Mouse (Mus musculus): ENCODE data around the gene Cped1. TPM values are rescaled to one million over a fixed set of nuclear protein-coding genes. Genes with fewer than 3 reads are reported as not detected.

Cped1 gene
- total RNA-seq, 2 experiments from 2014 or later, result 0.68 TPM; not detected in 1

DNA sequence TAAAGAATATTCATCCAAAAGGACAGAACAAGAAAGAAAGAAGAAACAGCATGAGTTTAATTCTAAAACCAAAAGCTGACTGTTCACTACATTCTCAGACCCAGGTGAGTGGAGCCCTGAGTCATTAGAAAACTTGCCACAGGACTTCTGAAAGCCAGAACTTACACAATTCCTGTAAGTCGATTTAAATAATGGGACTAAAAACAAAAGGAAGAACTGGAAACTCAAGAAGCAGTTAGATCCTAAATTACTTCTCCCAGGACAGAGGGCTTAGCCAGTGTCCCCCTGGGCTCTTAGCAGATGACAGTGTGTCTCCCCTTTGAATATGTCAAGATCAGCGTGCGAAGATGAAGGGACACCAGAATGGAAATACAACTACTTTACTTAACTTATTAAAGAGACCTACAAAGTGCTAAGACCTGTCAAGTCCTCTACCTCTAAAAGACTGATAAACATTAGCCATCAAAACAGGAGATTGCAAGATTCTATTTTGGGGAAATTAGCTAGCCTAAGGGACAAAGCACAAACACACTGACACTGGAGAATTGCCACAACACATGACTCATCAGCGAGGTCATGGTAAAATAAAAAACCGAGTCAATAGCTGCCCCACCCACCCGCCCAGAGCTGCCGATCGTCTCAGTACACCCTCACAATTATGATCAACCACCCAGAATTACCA lies 284.3 kb downstream of the Cped1 start:
- no peak for ATAC-seq (replicated peaks; ENCODE audit: low FRiP score, poor library complexity, severe bottlenecking)

DNA sequence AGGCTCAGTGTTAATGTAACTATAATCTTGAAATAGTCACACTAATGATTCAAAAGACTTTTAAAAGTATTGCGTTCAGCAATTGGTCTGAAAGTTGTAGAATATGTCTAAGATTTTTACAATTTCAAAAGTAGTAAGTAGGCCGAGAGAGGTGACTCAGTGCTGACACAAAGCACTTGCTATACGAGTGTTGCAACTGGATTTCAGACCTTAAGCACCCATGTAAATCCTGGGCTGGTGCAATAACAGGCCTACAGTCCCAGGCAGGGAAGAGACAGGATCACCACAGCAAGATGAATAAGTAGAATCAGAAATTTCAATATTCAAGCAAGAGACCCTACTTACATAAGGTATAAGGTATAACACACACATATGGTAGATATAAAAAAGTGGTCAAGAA lies 292.2 kb downstream of the Cped1 start:
- no peak for ATAC-seq (replicated peaks; ENCODE audit: low FRiP score, poor library complexity, severe bottlenecking)

DNA sequence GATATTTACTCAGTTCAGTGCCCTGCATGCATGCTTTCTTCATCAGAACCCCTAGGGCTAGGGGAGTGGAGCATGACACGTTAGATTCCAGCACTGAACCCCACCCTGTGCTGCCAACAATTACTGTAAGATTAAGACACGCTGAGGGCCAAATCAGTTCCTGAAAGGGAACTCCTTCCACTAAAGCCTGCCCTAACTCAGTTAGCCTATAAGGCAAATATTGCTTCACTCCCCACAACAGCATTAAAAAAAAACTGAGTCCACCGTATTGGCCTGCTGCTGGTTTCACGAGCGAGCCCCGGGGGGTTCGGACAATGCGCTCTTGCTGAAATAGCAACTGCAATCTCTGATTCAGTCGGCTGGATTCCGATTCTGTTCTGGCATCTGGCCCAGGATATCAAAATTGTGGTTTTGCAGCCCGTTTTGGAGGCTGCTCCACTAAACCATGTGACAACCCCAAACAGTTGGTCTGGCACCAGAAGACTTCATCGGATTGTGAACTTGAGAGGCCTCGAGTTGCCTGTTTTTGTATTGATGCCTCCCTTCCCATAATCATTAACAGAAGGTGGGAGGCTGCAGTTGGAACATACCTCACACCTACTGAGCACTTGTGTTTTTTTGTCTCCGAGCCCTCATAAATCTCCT lies 294.6 kb downstream of the Cped1 start:
- no peak for ATAC-seq (replicated peaks; ENCODE audit: low FRiP score, poor library complexity, severe bottlenecking)

DNA sequence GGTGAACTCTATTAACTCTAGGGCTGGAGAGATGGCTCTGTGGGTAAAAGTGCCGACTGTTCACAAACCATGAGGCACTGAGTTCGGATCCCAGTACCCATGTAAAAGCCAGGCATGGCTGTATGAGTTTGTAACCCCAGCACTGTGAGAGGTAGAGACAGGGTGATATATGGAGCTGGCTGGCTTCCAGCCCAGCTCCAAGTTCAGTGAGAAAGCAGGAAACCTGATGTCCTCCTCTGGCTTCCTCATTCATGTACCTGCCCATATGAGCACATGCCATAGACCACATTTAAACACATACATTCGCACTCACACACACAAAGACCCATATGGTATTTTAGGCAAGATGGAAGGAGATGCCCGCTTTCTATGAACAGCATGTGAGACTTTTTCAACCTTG lies 296.7 kb downstream of the Cped1 start:
- no peak for ATAC-seq (replicated peaks; ENCODE audit: low FRiP score, poor library complexity, severe bottlenecking)

DNA sequence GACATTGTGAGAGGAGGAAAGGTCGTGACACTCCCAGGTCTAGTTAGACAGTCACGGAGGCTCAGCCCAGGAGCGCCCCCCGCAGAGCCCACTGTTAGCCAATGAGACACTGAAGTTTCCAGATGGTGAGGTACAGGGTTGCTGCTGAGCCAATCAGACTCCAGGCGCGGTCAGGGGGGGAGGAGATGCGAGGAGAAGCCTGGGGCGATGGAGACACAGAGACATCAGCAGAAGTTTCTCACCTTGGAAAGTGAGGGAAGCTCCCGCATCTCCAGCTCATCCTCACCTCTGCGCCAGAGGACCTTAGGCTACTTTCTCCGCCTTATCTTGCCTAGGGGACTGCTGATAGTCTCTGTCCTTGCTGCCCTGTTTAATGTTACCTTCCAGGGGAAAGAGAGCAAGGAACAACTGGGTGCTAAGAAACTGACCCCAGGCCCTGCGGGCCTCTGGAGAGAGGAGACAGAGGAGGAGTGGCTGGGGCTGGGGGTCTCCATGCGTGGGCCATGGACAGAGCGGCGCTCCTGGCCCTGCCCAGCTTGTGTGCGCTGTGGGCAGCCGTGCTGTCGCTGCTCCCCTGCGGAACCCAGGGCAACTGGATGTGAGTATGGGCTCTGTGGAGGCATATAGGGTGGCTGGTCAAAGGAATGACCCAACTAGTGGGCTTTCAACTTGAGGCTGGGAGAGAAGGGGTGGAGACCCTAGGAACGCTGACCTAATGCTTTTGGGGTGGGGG lies 302.5 kb downstream of the Cped1 start, which contains the start of gene Wnt16:
Gene Wnt16 (plus strand): TSS at position 224 of the 733 bp plus-strand sequence.
- no peak for ATAC-seq (replicated peaks; ENCODE audit: low FRiP score, poor library complexity, severe bottlenecking)

DNA sequence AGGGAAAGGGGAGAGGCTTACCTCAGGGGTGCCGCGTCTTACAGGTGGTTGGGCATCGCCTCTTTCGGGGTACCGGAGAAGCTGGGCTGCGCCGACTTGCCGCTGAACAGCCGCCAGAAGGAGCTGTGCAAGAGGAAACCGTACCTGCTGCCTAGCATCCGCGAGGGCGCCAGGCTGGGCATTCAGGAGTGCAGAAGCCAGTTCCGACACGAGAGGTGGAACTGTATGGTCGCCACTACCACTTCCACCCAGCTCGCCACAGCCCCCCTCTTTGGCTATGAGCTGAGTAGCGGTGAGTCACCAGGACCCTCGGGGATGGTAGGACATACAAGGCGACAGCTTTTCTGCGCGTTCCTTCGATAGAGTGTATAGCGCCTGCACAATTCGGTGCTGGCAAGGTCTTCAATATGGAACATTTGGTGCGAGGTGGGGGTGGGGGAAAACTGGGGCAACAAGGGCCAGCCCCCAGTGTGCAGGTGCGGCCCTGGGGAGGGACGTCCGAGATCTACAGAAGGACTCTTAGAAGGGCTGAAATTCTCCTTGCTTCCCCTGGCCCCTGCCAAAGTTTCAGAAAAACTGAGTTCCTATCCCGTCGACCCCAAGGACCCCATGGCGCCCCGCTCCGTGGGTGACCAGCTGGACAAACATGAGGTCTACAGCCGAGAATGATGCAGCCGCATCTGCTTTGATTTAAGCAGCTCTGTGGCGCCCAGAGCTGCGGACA lies 303.2 kb downstream of the Cped1 start:
- no peak for ATAC-seq (replicated peaks; ENCODE audit: low FRiP score, poor library complexity, severe bottlenecking)

DNA sequence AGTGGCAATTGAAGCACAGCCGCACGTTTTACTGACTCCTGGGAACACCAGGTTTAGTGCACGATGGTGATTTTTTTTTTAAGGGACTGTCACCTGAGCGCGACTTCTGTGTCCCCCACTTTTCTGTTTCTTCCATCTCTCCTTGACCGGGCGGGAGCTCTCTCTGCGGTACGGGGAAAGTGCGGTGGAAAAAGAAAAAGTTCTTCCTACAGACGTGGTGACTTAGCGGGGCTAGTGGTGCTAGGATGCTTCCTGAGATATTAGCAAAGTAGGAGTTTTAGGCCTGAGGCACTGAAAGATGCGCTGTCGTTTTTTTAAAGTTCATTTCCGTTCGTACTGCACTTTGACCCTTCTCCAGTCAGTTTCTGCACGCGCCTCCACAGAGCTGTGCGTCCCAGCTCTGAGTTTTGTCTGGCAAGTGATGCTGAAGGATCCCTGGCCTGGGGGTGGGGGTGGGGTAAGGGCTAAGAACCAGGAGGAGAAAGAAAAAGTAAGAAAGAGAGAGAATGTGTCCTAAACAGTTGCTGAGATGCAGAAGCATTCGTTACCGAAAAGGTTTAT lies 303.8 kb downstream of the Cped1 start:
- ATAC-seq (replicated peaks; ENCODE audit: low FRiP score, poor library complexity, severe bottlenecking), result no peak

DNA sequence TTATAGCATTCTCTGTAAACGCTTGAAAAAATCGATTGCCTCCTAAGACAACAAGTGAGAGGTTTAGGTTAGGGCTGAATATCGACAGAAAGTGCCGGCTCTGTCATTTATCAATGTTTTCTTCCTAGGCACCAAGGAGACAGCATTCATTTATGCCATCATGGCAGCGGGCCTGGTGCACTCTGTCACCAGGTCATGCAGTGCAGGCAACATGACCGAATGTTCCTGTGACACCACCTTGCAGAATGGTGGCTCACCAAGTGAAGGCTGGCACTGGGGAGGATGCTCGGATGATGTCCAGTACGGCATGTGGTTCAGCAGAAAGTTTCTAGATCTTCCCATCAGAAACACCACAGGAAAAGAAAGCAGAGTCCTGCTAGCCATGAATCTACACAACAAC lies 305.1 kb downstream of the Cped1 start:
- no peak for ATAC-seq (replicated peaks; ENCODE audit: low FRiP score, poor library complexity, severe bottlenecking)

DNA sequence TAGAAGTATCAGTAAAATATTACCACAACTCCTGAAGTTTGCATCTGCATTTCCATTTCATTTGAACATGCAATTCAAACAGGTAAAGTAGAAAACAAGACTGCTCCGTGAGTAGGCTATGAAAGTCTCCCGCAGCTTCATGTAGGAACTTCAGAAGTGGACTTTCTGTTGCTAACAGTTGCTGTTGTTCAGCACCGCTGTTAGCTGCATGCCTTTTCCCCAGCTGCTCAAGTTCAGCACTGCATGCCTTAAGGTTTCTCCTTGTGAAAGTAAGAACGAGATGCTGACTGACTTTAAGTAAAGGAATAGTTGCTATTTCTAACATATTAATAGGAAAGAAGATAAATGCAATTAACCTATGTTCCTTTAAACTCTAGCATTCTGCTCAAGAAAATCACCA lies 306.3 kb downstream of the Cped1 start:
- no peak for ATAC-seq (replicated peaks; ENCODE audit: low FRiP score, poor library complexity, severe bottlenecking)

DNA sequence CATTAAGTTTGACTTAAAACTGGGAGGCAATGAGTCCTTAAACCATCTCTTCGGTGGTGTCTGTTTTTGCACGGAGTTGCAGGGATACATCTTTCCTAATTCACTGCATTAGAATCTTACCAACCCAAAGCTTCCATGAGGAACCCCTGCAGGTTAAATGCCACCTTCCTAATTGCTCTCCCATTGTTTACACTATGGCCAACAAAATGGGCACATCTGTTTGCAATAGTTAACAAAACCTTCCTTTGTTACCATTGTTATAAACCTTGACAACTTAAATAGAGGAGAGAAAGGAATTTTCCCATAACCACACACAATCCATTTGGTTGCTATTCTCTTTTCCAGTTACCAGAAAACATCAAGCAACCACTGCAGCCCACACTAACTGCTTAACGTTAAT lies 308.2 kb downstream of the Cped1 start:
- no peak for ATAC-seq (replicated peaks; ENCODE audit: low FRiP score, poor library complexity, severe bottlenecking)

DNA sequence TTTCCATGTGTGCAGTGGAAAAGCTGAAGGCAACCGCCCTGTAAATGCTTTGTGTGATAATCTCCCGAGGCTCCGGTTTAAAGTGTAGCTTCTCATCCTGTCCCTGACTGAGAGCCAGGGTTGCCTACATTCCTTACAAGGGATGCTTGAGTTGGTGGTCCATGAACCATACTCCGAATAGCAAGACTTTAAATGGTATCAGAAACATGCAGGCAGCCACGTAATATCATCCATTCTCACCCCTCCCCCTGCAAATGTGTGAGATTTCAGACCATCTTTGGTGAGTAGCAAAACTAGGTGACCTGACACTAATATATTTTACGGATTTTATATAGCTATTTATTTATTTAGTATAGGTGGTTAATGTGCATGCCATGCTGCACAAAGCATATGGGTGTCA lies 311.3 kb downstream of the Cped1 start:
- ATAC-seq (replicated peaks; ENCODE audit: low FRiP score, poor library complexity, severe bottlenecking), result no peak

DNA sequence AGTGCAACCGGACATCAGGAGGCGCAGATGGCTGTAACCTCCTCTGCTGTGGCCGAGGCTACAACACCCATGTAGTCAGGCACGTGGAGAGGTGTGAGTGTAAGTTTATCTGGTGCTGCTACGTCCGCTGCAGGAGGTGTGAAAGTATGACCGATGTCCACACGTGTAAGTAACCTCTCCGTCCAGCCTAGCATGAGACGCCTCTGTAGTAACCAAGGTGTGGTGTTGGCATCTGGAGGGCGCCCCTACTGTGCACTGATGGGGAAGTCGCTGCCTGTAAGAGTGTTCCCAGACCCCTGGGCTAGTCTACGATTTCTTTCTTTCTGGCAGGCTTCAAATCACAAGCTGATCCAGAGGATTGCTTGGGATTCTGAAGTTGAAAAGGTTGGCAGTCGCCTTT lies 312.3 kb downstream of the Cped1 start:
- no peak for ATAC-seq (replicated peaks; ENCODE audit: low FRiP score, poor library complexity, severe bottlenecking)

Other genes starting within 250 kb of the Cped1 start
- not detected in 2 replicates for gene Tspan12, start 133.4 kb upstream of the Cped1 start, total RNA-seq (2015; ENCODE audit: low replicate concordance)
- gene Tspan12, start 133.4 kb upstream of the Cped1 start, total RNA-seq (2017; ENCODE audit: low replicate concordance), result 5.0 TPM in 1 of 2 replicates, not detected in the other
- gene Ing3, start 36.3 kb upstream of the Cped1 start, total RNA-seq (2015; ENCODE audit: low replicate concordance), result 14.8 and 19.6 TPM in 2 replicates
- gene Ing3, start 36.3 kb upstream of the Cped1 start, total RNA-seq (2017; ENCODE audit: low replicate concordance), result 18.8 and 32.6 TPM in 2 replicates